Mouse (Mus musculus) hindbrain, embryonic 13.5 days (tissue): Measurements from ENCODE around the gene Eno2. TPM values are rescaled to one million over a fixed set of nuclear protein-coding genes. Genes with fewer than 3 reads are reported as not detected.

Experiments used
- ATAC-seq: fragments of 200-750 bp; cut with Nextera tagmentation; 2 replicates; pipeline ENCODE4 v1.8.0; 2017; ENCODE audit warnings: moderate TSS enrichment; ENCODE audit not compliant: low FRiP score
- H3K27ac ChIP-seq: fragments of 300-500 bp; sonication (generic); 2 replicates; pipeline ENCODE4 v1.5.1; 2015; ENCODE audit warnings: inconsistent platforms, mild to moderate bottlenecking, moderate library complexity
- H3K27me3 ChIP-seq: fragments of 300-500 bp; sonication (generic); 2 replicates; pipeline ENCODE4 v1.6.1; 2015; ENCODE audit warnings: mild to moderate bottlenecking, inconsistent platforms
- H3K36me3 ChIP-seq: fragments of 300-500 bp; sonication (generic); 2 replicates; pipeline ENCODE4 v1.6.1; 2015; ENCODE audit warnings: mild to moderate bottlenecking, inconsistent platforms
- H3K4me1 ChIP-seq: fragments of 300-500 bp; sonication (generic); replicated peaks from 2 replicates; pipeline ENCODE4 v1.6.1; 2015; ENCODE audit warnings: inconsistent platforms
- H3K4me2 ChIP-seq: fragments of 300-500 bp; sonication (generic); 2 replicates; pipeline ENCODE4 v1.6.1; 2015; ENCODE audit warnings: inconsistent platforms, mild to moderate bottlenecking, moderate library complexity
- H3K4me3 ChIP-seq: fragments of 300-500 bp; sonication (generic); 2 replicates; pipeline ENCODE4 v1.5.1; 2015; ENCODE audit warnings: mild to moderate bottlenecking, inconsistent platforms
- H3K9ac ChIP-seq: fragments of 300-500 bp; sonication (generic); 2 replicates; pipeline ENCODE4 v1.6.1; 2015; ENCODE audit warnings: mild to moderate bottlenecking, inconsistent platforms
- H3K9me3 ChIP-seq: fragments of 300-500 bp; sonication (generic); 2 replicates; pipeline ENCODE4 v1.6.1; 2016; ENCODE audit warnings: inconsistent platforms
- WGBS: fragments of 180-500 bp; shearing (Covaris S2); methylation state at CpG from one replicate; pipeline ENCODE4 v1.1.7; 2015; 5-methylcytosine and 5-hydroxymethylcytosine counted together
- polyA plus RNA-seq: library from polyadenylated mRNA; unstranded; fragments of >200 nt; fragmentation: Nextera tagmentation; extraction: Ambion mirVana; gene quantifications from 2 replicates; pipeline ENCODE4 v1.2.1, GENCODE M21; 2015

The Eno2 gene
- polyA plus RNA-seq, 1 experiment from 2014 or later, result 58.7 TPM

DNA sequence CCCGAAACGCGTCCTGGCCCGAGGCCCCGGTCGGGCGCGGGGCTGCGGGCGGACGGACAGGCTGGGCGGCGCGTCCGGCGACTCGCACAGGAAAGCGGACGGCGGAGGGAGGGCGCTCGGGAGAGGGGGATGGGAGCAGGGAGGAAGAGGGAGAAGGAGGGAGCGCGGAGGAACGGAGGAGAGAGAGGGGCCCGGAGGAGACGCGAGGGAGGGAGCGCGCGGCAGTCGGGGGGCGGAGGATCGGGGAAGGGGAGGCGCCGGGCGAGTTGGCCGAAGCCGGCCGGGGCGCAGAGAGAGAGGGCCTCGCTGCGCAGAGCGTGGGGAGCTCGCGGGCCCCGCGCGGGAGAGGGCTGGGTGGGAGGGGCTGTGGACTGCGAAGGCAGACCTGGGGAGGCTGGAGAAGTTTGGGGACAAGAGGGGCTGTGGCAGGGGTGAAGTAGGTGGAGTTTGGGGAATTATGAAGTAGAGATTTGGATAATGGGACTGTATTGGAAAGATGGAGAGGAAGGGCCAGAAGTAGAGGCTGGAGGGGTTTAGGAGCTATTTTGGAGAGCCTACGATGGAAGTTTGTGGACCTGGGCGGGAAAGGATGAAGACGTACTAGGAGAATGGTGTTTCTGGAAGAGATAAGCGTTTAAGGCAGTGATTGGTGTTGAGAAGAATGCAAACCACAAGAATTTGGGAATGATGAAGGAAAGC, 12.7 kb downstream of the Eno2 start:
- Histone ChIP-seq H3K36me3 (0 out of 2 replicates have a peak, but pooled peaks cover 3% of the 10 kb centered on the region), H3K4me3 (peak overlapping the region; percentile 80), H3K9ac (peak overlapping the region; percentile 95), H3K4me1 (peaks cover 60% of the 10 kb centered on the region), H3K27ac (peak overlapping the region; percentile 99), H3K9me3 (no peaks in the 10 kb centered on the region), H3K4me2 (peak overlapping the region; percentile 92), H3K27me3 (peaks cover 5% of the 10 kb centered on the region; the same call in 1 of the 2 replicates)
- WGBS, result under 1% methylated on average over 50 of the region's 54 CpGs
- peak; percentile 65 for ATAC-seq

DNA sequence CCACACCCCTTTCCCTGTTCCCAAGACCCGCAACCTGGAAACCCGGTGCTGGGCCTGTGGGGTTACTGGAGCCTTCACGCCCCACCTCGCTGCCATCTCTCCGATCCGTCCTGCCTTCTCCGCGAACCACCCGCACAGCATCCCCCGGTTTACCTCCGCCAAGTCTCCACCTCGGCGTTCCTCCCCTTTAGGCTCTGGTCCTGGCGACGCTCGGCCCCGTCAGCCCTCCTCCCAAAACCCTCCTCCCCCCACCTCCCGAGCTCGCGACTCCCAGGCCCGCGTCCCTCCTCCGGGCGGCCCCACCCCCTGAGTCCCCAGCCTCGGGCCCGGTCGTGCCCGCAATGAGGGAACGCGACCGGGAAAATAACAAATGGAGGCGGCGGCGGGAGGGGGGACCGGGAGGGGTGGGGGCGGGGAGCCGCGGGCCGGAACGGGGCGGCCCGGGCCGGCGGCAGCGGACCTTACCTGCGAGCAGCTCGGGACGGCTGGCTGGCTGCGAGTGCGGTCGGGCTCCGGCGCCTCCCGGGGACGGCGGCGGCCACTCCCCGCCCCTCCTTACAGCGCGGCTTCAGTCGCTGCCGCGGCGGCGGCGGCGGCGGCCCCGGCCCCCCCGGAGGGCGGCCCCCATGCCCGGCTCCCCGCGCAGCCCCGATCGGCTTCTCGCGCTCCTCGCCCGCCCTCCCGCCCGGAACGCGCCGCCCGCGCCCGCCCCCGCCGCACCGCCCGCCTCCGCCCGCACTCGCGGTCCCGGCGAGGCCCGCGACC, 13.5 kb downstream of the Eno2 start, which contains the start of the genes Gm45234 and Atn1:
TSS of gene Gm45234 (minus strand) at position 191 of the 765 bp plus-strand sequence.
TSS of gene Atn1 (minus strand) at position 694 of the 765 bp plus-strand sequence.
- H3K4me3 ChIP-seq, result peak within 1 kb of the TSS; percentile 80
- H3K9me3 ChIP-seq, result no peaks in the 10 kb centered on the region
- ATAC-seq, result peak; percentile 45
- H3K9ac ChIP-seq, result peak within 1 kb of the TSS; percentile 95
- H3K4me1 ChIP-seq, result peaks cover 60% of the 10 kb centered on the region
- peak within 1 kb of the TSS; percentile 99 for H3K27ac ChIP-seq
- under 1% methylated on average over 48 of the region's 100 CpGs for WGBS
- H3K4me2 ChIP-seq, result peak within 1 kb of the TSS; percentile 92
- 0 out of 2 replicates have a peak, but pooled peaks cover 3% of the 10 kb centered on the region for H3K36me3 ChIP-seq
- no peaks in the 10 kb centered on the region for H3K27me3 ChIP-seq

DNA sequence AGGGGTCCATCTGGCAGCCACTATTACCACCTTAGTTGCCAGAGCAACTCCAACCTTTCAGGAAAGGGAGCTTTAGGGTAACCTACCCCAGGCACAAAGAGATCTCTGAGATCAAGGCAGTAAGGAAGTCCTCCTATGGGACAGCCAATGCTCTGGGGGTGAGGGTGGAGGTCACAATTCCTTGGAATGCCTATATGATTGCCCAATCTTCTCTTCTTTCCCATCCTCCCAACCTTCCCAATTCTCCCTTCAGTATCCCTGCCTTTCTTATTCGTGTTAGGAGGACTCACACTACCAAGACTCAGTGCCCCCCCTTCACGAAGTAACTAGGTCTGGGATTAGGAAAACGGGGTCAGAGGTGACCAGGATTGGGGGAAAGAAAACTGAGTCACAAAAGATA, 14.2 kb downstream of the Eno2 start:
- peak overlapping the region; percentile 92 for H3K4me2 ChIP-seq
- no peaks in the 10 kb centered on the region for H3K27me3 ChIP-seq
- WGBS, result 3% methylated on average over 3 of the region's 3 CpGs
- H3K36me3 ChIP-seq, result 0 out of 2 replicates have a peak, but pooled peaks cover 3% of the 10 kb centered on the region
- ATAC-seq, result no peak
- peaks cover 60% of the 10 kb centered on the region for H3K4me1 ChIP-seq
- peak overlapping the region; percentile 95 for H3K9ac ChIP-seq
- no peaks in the 10 kb centered on the region for H3K9me3 ChIP-seq
- peak overlapping the region; percentile 99 for H3K27ac ChIP-seq
- H3K4me3 ChIP-seq, result peak overlapping the region; percentile 80

DNA sequence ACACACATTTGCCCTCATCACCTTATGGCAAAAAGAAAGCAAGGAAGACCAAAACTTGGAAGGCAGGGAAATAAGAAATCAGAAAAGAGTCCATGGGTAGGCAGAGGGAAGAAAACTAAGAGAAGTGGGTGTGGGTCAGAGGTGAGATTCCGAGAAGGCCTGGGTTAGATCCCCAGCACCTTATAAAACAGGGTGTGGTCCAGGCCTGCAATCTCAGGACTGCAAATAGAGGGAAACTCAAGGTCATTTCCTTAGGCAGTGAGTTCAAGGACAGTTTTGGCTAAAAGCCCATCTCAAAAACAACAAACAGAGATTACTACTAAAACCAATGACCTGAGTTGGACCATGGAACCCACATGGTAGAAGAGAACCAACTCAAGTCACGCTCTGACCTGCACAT, 15.6 kb downstream of the Eno2 start:
- Histone ChIP-seq H3K9me3 (no peaks in the 10 kb centered on the region), H3K36me3 (peaks cover 13% of the 10 kb centered on the region), H3K9ac (0 out of 2 replicates have a peak overlapping the region, but pooled peaks have one; percentile 95), H3K27me3 (no peaks in the 10 kb centered on the region), H3K27ac (no peak overlapping the region), H3K4me2 (peak overlapping the region; percentile 92), H3K4me3 (no peak overlapping the region), H3K4me1 (peaks cover 54% of the 10 kb centered on the region)
- 89% methylated on average over 2 of the region's 2 CpGs for WGBS
- ATAC-seq, result no peak

DNA sequence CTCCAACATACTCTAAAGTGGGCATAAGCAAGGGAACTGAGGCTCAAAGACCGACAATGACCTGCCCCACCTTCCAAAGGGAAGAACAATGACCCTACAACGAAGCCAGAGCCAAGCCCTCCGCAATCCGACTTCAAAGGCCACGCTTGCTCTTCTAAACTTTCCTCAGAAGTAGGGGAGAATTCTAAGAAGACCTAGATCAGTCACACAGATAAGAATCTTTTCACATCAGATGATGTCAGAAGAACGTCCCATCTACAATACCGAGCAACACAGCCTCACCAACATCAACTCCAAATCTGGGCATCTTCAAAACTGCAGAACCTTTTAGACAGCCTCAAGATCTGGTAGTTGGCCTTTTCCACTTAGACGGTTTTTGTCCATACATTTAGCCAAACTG, 19.1 kb downstream of the Eno2 start:
- Histone ChIP-seq H3K36me3 (peaks cover 39% of the 10 kb centered on the region), H3K4me3 (no peak overlapping the region), H3K9me3 (no peaks in the 10 kb centered on the region), H3K9ac (no peak overlapping the region), H3K27ac (no peak overlapping the region), H3K4me1 (peaks cover 49% of the 10 kb centered on the region), H3K27me3 (no peaks in the 10 kb centered on the region), H3K4me2 (no peak overlapping the region)
- no peak for ATAC-seq
- 88% methylated on average over 8 of the region's 8 CpGs for WGBS

DNA sequence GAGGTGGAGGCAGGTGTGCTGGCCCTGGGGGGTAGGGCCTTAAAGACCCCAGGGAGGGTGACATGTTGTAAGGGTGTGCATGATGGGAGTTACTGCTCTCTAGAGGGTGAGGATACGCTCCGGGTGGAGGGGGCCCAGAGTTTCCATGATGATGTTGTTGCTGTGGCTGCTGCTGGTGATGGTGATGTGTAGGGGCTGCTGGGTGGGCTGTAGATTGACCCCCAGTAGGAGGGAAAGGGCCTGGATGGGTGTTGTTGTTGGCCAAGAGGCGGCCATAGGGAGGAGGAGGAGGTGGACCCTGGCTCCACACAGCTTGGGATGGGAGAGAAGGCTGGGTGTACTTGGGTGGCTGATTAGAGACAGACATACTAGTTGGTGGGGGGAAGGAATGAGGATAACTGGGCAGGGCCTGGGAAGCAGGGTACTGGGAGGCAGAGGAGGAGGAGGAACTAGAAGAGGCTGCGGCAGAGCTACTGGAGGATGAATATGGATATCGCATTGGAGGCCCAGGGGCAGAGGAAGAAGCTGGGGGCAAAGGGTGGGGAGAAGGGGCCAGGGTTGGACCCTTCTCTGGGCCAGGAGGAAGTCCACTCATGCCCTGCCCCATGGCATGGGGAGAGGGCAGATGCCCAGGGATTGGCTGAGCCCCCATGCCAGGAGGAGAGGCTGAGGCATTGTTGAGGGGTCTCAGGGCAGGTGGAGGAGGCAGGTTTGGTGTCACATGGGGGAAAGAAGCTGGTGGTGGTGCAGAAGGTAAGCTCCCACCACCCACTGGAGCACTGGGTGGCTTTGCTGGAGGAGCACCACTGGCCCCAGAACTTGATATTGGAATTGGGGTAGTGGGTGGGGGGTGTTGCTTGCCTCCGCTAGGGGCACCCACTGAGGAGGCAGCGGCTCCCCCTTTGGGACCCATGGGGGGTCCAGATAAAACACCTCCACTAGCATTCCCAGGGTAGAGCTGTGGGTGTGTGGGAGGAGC, 22.5 kb downstream of the Eno2 start:
- no peak for ATAC-seq
- Histone ChIP-seq H3K27me3 (no peaks in the 10 kb centered on the region), H3K27ac (peak overlapping the region; percentile 92)

DNA sequence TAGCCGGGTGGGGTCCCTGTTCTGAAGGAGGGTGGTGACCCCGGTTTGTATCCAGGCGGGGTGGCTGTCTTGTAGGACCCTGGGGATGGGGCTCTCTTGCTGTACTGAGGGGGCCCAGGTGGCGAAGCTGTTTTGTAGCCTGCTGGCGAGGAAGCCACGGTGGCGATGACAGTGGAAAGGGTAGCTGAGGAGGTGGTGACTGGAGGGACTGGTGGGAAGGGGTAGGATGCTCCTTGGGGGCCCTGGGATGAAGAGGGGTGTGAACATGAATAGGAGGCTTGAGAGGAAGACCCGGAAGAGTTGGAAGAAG, 23.2 kb downstream of the Eno2 start:
- H3K36me3 ChIP-seq, result peaks cover 67% of the 10 kb centered on the region
- no peaks in the 10 kb centered on the region for H3K27me3 ChIP-seq
- 17% methylated on average over 8 of the region's 8 CpGs for WGBS
- peak overlapping the region; percentile 91 for H3K4me2 ChIP-seq
- H3K4me3 ChIP-seq, result peak overlapping the region; percentile 46
- peak overlapping the region; percentile 82 for H3K9ac ChIP-seq
- peaks cover 32% of the 10 kb centered on the region for H3K4me1 ChIP-seq
- peak; percentile 6; the same call in 1 of the 2 replicates for ATAC-seq
- no peaks in the 10 kb centered on the region for H3K9me3 ChIP-seq
- H3K27ac ChIP-seq, result peak overlapping the region; percentile 92

More for the DNA sequence above, 22.5 kb downstream of the Eno2 start:
- Histone ChIP-seq H3K9ac (peak overlapping the region; percentile 82), H3K9me3 (no peaks in the 10 kb centered on the region), H3K4me2 (peak overlapping the region; percentile 91), H3K4me1 (peaks cover 27% of the 10 kb centered on the region), H3K4me3 (0 out of 2 replicates have a peak overlapping the region, but pooled peaks have one; percentile 46), H3K36me3 (peaks cover 67% of the 10 kb centered on the region)
- 89% methylated on average over 7 of the region's 7 CpGs for WGBS

DNA sequence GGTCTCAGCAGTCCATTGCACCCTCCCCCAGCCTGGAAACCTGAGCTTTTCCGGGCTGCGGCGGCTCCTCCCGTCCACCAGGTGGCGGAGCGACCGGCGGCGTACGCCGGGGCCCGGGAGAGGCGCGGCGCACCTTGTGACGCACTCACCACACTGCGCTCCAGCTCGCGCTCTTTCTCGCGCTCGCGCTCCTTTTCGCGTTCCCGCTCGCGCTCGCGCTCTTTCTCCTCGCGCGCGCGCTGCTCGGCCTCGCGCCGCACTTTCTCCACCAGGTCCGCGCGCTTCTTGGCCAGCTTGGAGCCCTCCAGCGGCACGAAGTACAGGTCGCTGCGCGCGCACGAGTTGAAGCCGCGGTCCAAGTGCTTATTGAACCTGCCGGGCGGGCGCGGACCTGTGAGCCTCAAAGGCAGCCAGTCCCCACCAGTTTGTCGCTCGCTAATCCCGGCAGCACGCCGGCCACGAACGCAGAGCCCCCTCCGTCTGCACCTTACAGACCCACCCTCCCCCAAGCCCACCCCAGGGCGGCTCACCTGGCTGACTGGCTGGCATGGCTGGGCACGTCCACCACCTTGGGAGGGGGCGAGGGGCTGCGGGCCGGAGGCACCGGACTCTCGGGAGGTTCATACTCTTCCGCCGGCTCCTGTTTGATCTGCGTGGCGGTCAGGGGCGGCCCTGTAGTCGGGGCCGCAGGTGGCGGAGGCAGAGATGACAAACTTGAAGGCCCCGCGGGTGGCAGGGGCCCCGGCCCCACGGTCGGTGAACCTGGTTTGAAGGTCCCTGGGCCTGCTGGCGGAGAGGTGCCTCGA, 23.8 kb downstream of the Eno2 start:
- Histone ChIP-seq H3K36me3 (peaks cover 67% of the 10 kb centered on the region), H3K9me3 (no peaks in the 10 kb centered on the region), H3K4me3 (peak overlapping the region; percentile 46), H3K4me2 (peak overlapping the region; percentile 91), H3K27ac (peak overlapping the region; percentile 92), H3K27me3 (no peaks in the 10 kb centered on the region), H3K9ac (peak overlapping the region; percentile 82), H3K4me1 (peaks cover 32% of the 10 kb centered on the region)
- WGBS, result under 1% methylated on average over 85 of the region's 85 CpGs
- peak; percentile 84 for ATAC-seq

DNA sequence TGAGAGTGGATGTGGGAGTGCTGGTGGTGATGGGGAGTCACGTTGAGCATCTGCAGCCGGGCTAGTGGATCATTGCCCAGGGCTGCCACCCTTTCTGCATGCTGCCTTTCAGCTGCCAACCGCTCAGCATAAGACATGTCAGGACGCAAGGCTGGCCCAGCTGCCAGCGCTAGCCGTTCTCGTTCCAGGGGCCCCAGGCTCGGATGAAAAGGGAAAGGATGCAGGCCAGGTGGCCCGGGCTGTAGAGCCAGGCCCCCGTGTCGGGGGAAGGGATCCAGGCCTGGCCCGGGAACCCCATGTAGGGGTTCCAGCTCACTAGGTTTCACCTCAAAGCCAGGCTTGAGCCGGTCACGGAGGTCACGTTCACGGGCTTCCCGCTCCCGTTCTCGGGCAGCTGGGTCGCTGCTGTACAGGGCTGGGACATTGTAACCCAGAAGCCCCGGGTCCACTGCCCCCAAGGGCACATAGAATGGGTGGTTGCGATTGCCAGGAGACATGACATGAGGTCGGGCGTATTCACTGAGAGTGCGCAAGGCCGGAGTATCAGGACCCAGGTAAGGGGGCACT, 24.6 kb downstream of the Eno2 start:
- Histone ChIP-seq H3K27me3 (no peaks in the 10 kb centered on the region), H3K36me3 (peaks cover 66% of the 10 kb centered on the region), H3K4me1 (peaks cover 36% of the 10 kb centered on the region), H3K4me2 (peak overlapping the region; percentile 91), H3K4me3 (peak overlapping the region; percentile 46), H3K27ac (peak overlapping the region; percentile 92), H3K9me3 (no peaks in the 10 kb centered on the region), H3K9ac (peak overlapping the region; percentile 67)
- ATAC-seq, result no peak
- WGBS, result 71% methylated on average over 26 of the region's 26 CpGs

DNA sequence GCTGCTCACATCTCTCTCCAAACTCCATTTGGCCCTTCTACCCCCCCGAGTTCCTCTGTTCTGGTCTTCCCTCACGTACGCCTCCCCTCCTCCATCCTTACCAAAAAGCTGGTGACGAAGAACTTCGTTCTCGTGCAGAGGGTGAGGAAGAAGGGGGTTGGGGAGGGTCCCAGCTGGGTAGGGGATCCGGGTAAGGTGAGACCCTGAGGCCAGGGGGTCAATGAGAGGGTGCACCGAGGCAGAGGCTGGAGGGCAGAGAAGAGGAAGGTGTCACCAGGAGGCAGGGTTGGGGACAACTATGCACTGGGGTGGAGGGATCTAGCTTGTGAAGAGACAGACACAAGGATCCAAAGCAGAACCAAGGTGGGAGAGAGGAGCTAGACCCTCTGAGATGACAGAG, 25.8 kb downstream of the Eno2 start:
- WGBS, result 94% methylated on average over 8 of the region's 8 CpGs
- H3K4me1 ChIP-seq, result peaks cover 48% of the 10 kb centered on the region
- no peak overlapping the region for H3K27ac ChIP-seq
- H3K27me3 ChIP-seq, result no peaks in the 10 kb centered on the region
- H3K9ac ChIP-seq, result no peak overlapping the region
- no peak for ATAC-seq
- H3K4me3 ChIP-seq, result no peak overlapping the region
- H3K4me2 ChIP-seq, result no peak overlapping the region
- no peaks in the 10 kb centered on the region for H3K9me3 ChIP-seq
- H3K36me3 ChIP-seq, result peaks cover 54% of the 10 kb centered on the region
